Mouse (Mus musculus): Measurements from ENCODE around the gene Capzb.
A peak's percentile ranks its signal among the peaks of the same experiment; 100 is the strongest.

Capzb gene

GRCm38 (mm10) chr4:139175061-139175971 is 17.4 kb upstream of the Capzb start:
- H3K27me3 ChIP-seq (ENCODE audit: insufficient read depth, low read length) = peaks cover 19% of the 10 kb centered on the region
- no peak overlapping the region for H3K4me3 ChIP-seq (replicated peaks; ENCODE audit: low read length)
- peaks cover 15% of the 10 kb centered on the region for H3K9me3 ChIP-seq (ENCODE audit: low read length)
- no peak for TF ChIP-seq NANOG (IDR thresholded peaks at IDR 0.05; ENCODE audit: borderline replicate concordance, low read length)
- no peak for TF ChIP-seq CTCF (conservative IDR thresholded peaks at IDR 0.05; ENCODE audit: low read length)
- TF ChIP-seq POU5F1 (IDR thresholded peaks at IDR 0.05; ENCODE audit: borderline replicate concordance, low read length) = no peak
- H3K4me1 ChIP-seq (replicated peaks; ENCODE audit: low read depth, low read length) = peaks cover 33% of the 10 kb centered on the region
- H3K36me3 ChIP-seq (ENCODE audit: insufficient read depth, low read length) = no peaks in the 10 kb centered on the region

- H3K9me3 ChIP-seq (ENCODE audit: low read length) = peaks cover 15% of the 10 kb centered on the region
- peaks cover 27% of the 10 kb centered on the region for H3K4me1 ChIP-seq (replicated peaks; ENCODE audit: low read depth, low read length)
- H3K27me3 ChIP-seq (ENCODE audit: insufficient read depth, low read length) = peaks cover 19% of the 10 kb centered on the region
- TF ChIP-seq CTCF (conservative IDR thresholded peaks at IDR 0.05; ENCODE audit: low read length) (no peak), POU5F1 (IDR thresholded peaks at IDR 0.05; ENCODE audit: borderline replicate concordance, low read length) (no peak), NANOG (IDR thresholded peaks at IDR 0.05; ENCODE audit: borderline replicate concordance, low read length) (no peak)
- no peak overlapping the region for H3K4me3 ChIP-seq (replicated peaks; ENCODE audit: low read length)
- H3K36me3 ChIP-seq (ENCODE audit: insufficient read depth, low read length) = no peaks in the 10 kb centered on the region
These were observed 16.7 kb upstream of the Capzb start for GRCm38 (mm10) chr4:139176023-139176422.

GRCm38 (mm10) chr4:139177921-139178320 is 14.8 kb upstream of the Capzb start:
- H3K27me3 ChIP-seq (ENCODE audit: insufficient read depth, low read length) = peaks cover 19% of the 10 kb centered on the region
- no peak overlapping the region for H3K4me3 ChIP-seq (replicated peaks; ENCODE audit: low read length)
- H3K9me3 ChIP-seq (ENCODE audit: low read length) = peaks cover 7% of the 10 kb centered on the region
- no peaks in the 10 kb centered on the region for H3K36me3 ChIP-seq (ENCODE audit: insufficient read depth, low read length)
- peaks cover 38% of the 10 kb centered on the region for H3K4me1 ChIP-seq (replicated peaks; ENCODE audit: low read depth, low read length)
- TF ChIP-seq NANOG (IDR thresholded peaks at IDR 0.05; ENCODE audit: borderline replicate concordance, low read length) (no peak), CTCF (conservative IDR thresholded peaks at IDR 0.05; ENCODE audit: low read length) (peak; percentile 89), POU5F1 (IDR thresholded peaks at IDR 0.05; ENCODE audit: borderline replicate concordance, low read length) (no peak)

GRCm38 (mm10) chr4:139178377-139178776 is 14.3 kb upstream of the Capzb start:
- H3K4me3 ChIP-seq (replicated peaks; ENCODE audit: low read length) = no peak overlapping the region
- H3K27me3 ChIP-seq (ENCODE audit: insufficient read depth, low read length) = peaks cover 19% of the 10 kb centered on the region
- H3K36me3 ChIP-seq (ENCODE audit: insufficient read depth, low read length) = no peaks in the 10 kb centered on the region
- TF ChIP-seq POU5F1 (IDR thresholded peaks at IDR 0.05; ENCODE audit: borderline replicate concordance, low read length) (no peak), NANOG (IDR thresholded peaks at IDR 0.05; ENCODE audit: borderline replicate concordance, low read length) (no peak), CTCF (conservative IDR thresholded peaks at IDR 0.05; ENCODE audit: low read length) (no peak)
- H3K4me1 ChIP-seq (replicated peaks; ENCODE audit: low read depth, low read length) = peaks cover 38% of the 10 kb centered on the region
- H3K9me3 ChIP-seq (ENCODE audit: low read length) = peaks cover 7% of the 10 kb centered on the region

GRCm38 (mm10) chr4:139179218-139179617 is 13.5 kb upstream of the Capzb start:
- TF ChIP-seq NANOG (IDR thresholded peaks at IDR 0.05; ENCODE audit: borderline replicate concordance, low read length) (no peak), CTCF (conservative IDR thresholded peaks at IDR 0.05; ENCODE audit: low read length) (peak; percentile 48)

GRCm38 (mm10) chr4:139179731-139180625 is 12.7 kb upstream of the Capzb start:
- Histone ChIP-seq H3K4me3 (replicated peaks; ENCODE audit: low read length) (no peak overlapping the region), H3K9me3 (ENCODE audit: low read length) (peaks cover 7% of the 10 kb centered on the region), H3K36me3 (ENCODE audit: insufficient read depth, low read length) (no peaks in the 10 kb centered on the region), H3K4me1 (replicated peaks; ENCODE audit: low read depth, low read length) (peaks cover 34% of the 10 kb centered on the region), H3K27me3 (ENCODE audit: insufficient read depth, low read length) (peaks cover 7% of the 10 kb centered on the region; the same call in 1 of the 2 replicates)
- TF ChIP-seq POU5F1 (IDR thresholded peaks at IDR 0.05; ENCODE audit: borderline replicate concordance, low read length) = no peak
- no peak for TF ChIP-seq CTCF (conservative IDR thresholded peaks at IDR 0.05; ENCODE audit: low read length)
- TF ChIP-seq NANOG (IDR thresholded peaks at IDR 0.05; ENCODE audit: borderline replicate concordance, low read length) = no peak

More at GRCm38 (mm10) chr4:139179218-139179617, 13.5 kb upstream of the Capzb start:
- no peak overlapping the region for H3K4me3 ChIP-seq (replicated peaks; ENCODE audit: low read length)
- H3K36me3 ChIP-seq (ENCODE audit: insufficient read depth, low read length) = no peaks in the 10 kb centered on the region
- peaks cover 7% of the 10 kb centered on the region for H3K9me3 ChIP-seq (ENCODE audit: low read length)
- peaks cover 38% of the 10 kb centered on the region for H3K4me1 ChIP-seq (replicated peaks; ENCODE audit: low read depth, low read length)
- peaks cover 15% of the 10 kb centered on the region for H3K27me3 ChIP-seq (ENCODE audit: insufficient read depth, low read length)

GRCm38 (mm10) chr4:139182511-139182910 is 10.2 kb upstream of the Capzb start:
- Histone ChIP-seq H3K9me3 (ENCODE audit: low read length) (peaks cover 7% of the 10 kb centered on the region), H3K4me1 (replicated peaks; ENCODE audit: low read depth, low read length) (peaks cover 36% of the 10 kb centered on the region), H3K4me3 (replicated peaks; ENCODE audit: low read length) (no peak overlapping the region), H3K36me3 (ENCODE audit: insufficient read depth, low read length) (no peaks in the 10 kb centered on the region), H3K27me3 (ENCODE audit: insufficient read depth, low read length) (no peaks in the 10 kb centered on the region)
- TF ChIP-seq POU5F1 (IDR thresholded peaks at IDR 0.05; ENCODE audit: borderline replicate concordance, low read length) (no peak), NANOG (IDR thresholded peaks at IDR 0.05; ENCODE audit: borderline replicate concordance, low read length) (no peak), CTCF (conservative IDR thresholded peaks at IDR 0.05; ENCODE audit: low read length) (no peak)
